Mouse (Mus musculus): Measurements from ENCODE around the gene Ryk.

DNA sequence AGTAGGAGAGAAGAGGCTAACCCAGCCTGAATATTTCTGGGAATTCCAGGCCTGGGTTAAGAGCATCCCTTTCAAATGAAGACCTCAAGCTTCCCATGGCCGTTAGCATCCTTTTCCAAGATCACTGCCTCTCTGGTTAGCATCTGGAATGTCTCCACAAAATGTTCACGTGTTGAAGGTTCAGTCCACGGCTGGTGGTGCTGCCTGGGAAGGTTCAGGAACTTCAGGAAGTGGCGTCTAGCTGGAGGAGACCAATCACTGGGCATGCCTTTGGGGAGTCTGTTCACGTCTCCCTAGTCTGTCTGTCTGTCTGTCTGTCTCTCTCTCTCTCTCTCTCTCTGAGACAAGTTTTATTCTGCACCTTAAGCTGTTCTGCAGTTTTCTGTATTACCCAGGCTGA, 84.8 kb downstream of the Ryk start:
- TF ChIP-seq CTCF (IDR thresholded peaks at IDR 0.05; ENCODE audit: low read depth) (no peak), EP300 (IDR thresholded peaks at IDR 0.05; ENCODE audit: low read depth) (no peak)

Measured in heart, postnatal 0 days (tissue).